Mouse (Mus musculus): ENCODE data around the gene Cel.

- TF ChIP-seq EP300 (IDR thresholded peaks at IDR 0.05; ENCODE audit: low read depth) (no peak), CTCF (IDR thresholded peaks at IDR 0.05; ENCODE audit: low read depth) (peak; percentile 10; the same call in 1 of the 2 replicates)
These were observed 30.0 kb downstream of the Cel start for GRCm38 (mm10) chr2:28532938-28533771.

Data from liver, embryonic 14.5 days (tissue).